Mouse (Mus musculus) spleen, adult 2 months (tissue): Measurements from ENCODE around the gene Nrxn3.

Experiments used
- CTCF ChIP-seq: fragments of 200-500 bp; IDR thresholded peaks from 2 replicates; pipeline ENCODE4 v1.5.1; 2011; ENCODE audit warnings: mild to moderate bottlenecking, inconsistent platforms; ENCODE audit not compliant: insufficient read depth, insufficient read length, insufficient replicate concordance; ENCODE audit errors: extremely low read depth
- POLR2A ChIP-seq: fragments of 200-500 bp; IDR thresholded peaks from 2 replicates; pipeline ENCODE4 v1.6.1; 2011; ENCODE audit warnings: low read depth, low read length, inconsistent platforms

GRCm38 (mm10) chr12:89764191-89765082 is 1041.8 kb downstream of the Nrxn3 start:
- no peak for TF ChIP-seq CTCF
- TF ChIP-seq POLR2A = no peak
